Mouse (Mus musculus) heart, postnatal 0 days (tissue): ENCODE measurements around the gene Dock4. TPM values are rescaled to one million over a fixed set of nuclear protein-coding genes. Genes with fewer than 3 reads are reported as not detected.

Source experiments
- ATAC-seq: fragments of 200-750 bp; cut with Nextera tagmentation; 2 replicates; pipeline ENCODE4 v1.8.0; 2017; ENCODE audit warnings: low read depth, moderate number of reproducible peaks, moderate library complexity; ENCODE audit not compliant: insufficient read depth
- DNase-seq: peaks from one replicate; pipeline ENCODE4 v3.0.0-alpha.2; 2016; ENCODE audit warnings: low spot score
- H3K27ac ChIP-seq: fragments of 300-500 bp; sonication (generic); 2 replicates; pipeline ENCODE4 v1.5.1; 2014; ENCODE audit warnings: low read depth, mild to moderate bottlenecking
- H3K27me3 ChIP-seq: fragments of 300-500 bp; sonication (generic); 2 replicates; pipeline ENCODE4 v1.6.1; 2014; ENCODE audit warnings: low read length, mixed read lengths; ENCODE audit not compliant: control insufficient read depth, insufficient read depth
- H3K36me3 ChIP-seq: fragments of 300-500 bp; sonication (generic); replicated peaks from 2 replicates; pipeline ENCODE4 v1.6.1; 2014; ENCODE audit warnings: low read length, mixed read lengths; ENCODE audit not compliant: control insufficient read depth, insufficient read depth
- H3K4me1 ChIP-seq: fragments of 300-500 bp; sonication (generic); 2 replicates; pipeline ENCODE4 v1.6.1; 2014; ENCODE audit warnings: antibody characterized with exemption; ENCODE audit not compliant: control insufficient read depth, insufficient read depth
- H3K4me2 ChIP-seq: fragments of 300-500 bp; sonication (generic); 2 replicates; pipeline ENCODE4 v1.6.1; 2014; ENCODE audit warnings: low read depth, mild to moderate bottlenecking, low read length, moderate library complexity
- H3K4me3 ChIP-seq: fragments of 300-500 bp; sonication (generic); 2 replicates; pipeline ENCODE4 v1.5.1; 2014; ENCODE audit warnings: low read depth, low read length
- H3K9ac ChIP-seq: fragments of 300-500 bp; sonication (generic); replicated peaks from 2 replicates; pipeline ENCODE4 v1.6.1; 2014; ENCODE audit warnings: low read depth, low read length, mixed read lengths
- H3K9me3 ChIP-seq: fragments of 300-500 bp; sonication (generic); replicated peaks from 2 replicates; pipeline ENCODE4 v1.6.1; 2016; ENCODE audit warnings: low read length; ENCODE audit not compliant: control insufficient read depth
- CTCF ChIP-seq: IDR thresholded peaks from 2 replicates; pipeline ENCODE4 v1.5.1; 2016; ENCODE audit warnings: antibody characterized with exemption, control low read depth, low read depth
- EP300 ChIP-seq: IDR thresholded peaks from 2 replicates; pipeline ENCODE4 v1.6.1; 2016; ENCODE audit warnings: antibody characterized with exemption, low read depth
- WGBS: fragments of 180-500 bp; shearing (Covaris S2); extraction: QIAGEN DNeasy Blood & Tissue Kit; methylation state at CpG from one replicate; pipeline ENCODE4 v1.1.7; 2014; 5-methylcytosine and 5-hydroxymethylcytosine counted together
- polyA plus RNA-seq: library from polyadenylated mRNA; unstranded; fragments of >200 nt; fragmentation: Nextera tagmentation; extraction: Ambion mirVana; gene quantifications from 2 replicates; pipeline ENCODE4 v1.2.1, GENCODE M21; 2015
- total RNA-seq: library from RNA; depleted of rRNA; stranded (reverse); fragments of >200 nt; gene quantifications from 2 replicates; pipeline ENCODE4 v1.2.3, GENCODE M21; 2014; ENCODE audit warnings: low replicate concordance

The Dock4 gene
- total and polyA plus RNA-seq, 2 experiments from 2014 or later = 4.2 to 9.2 TPM

GRCm38 (mm10) chr12:40563703-40564102 is 118.0 kb downstream of the Dock4 start:
- ATAC-seq (no peak), DNase-seq (no peak)
- Histone ChIP-seq H3K4me2 (no peak overlapping the region), H3K36me3 (no peaks in the 10 kb centered on the region), H3K9me3 (no peaks in the 10 kb centered on the region), H3K4me3 (no peak overlapping the region), H3K9ac (no peak overlapping the region), H3K27ac (no peak overlapping the region), H3K4me1 (0 out of 2 replicates have a peak, but pooled peaks cover 4% of the 10 kb centered on the region), H3K27me3 (no peaks in the 10 kb centered on the region)
- no peak for TF ChIP-seq EP300
- TF ChIP-seq CTCF = no peak
- WGBS = 58% methylated on average over 1 of the region's 1 CpGs

GRCm38 (mm10) chr12:40564261-40564660 is 118.5 kb downstream of the Dock4 start:
- no peaks in the 10 kb centered on the region for H3K36me3 ChIP-seq
- H3K4me1 ChIP-seq = peaks cover 9% of the 10 kb centered on the region; the same call in 1 of the 2 replicates
- no peak for ATAC-seq
- H3K4me2 ChIP-seq = no peak overlapping the region
- no peaks in the 10 kb centered on the region for H3K9me3 ChIP-seq
- 61% methylated on average over 2 of the region's 2 CpGs for WGBS
- TF ChIP-seq EP300 (no peak), CTCF (no peak)
- no peak overlapping the region for H3K9ac ChIP-seq
- no peak for DNase-seq
- no peaks in the 10 kb centered on the region for H3K27me3 ChIP-seq
- H3K4me3 ChIP-seq = no peak overlapping the region
- no peak overlapping the region for H3K27ac ChIP-seq

GRCm38 (mm10) chr12:40568365-40568885 is 122.7 kb downstream of the Dock4 start:
- peaks cover 22% of the 10 kb centered on the region for H3K4me1 ChIP-seq
- no peak overlapping the region for H3K9ac ChIP-seq
- H3K9me3 ChIP-seq = no peaks in the 10 kb centered on the region
- H3K36me3 ChIP-seq = no peaks in the 10 kb centered on the region
- DNase-seq = no peak
- H3K4me3 ChIP-seq = no peak overlapping the region
- no peak overlapping the region for H3K4me2 ChIP-seq
- no peaks in the 10 kb centered on the region for H3K27me3 ChIP-seq
- no peak overlapping the region for H3K27ac ChIP-seq
- ATAC-seq = no peak
- no peak for TF ChIP-seq CTCF
- TF ChIP-seq EP300 = no peak
- WGBS = 91% methylated on average over 4 of the region's 4 CpGs

- no peak for ATAC-seq
Observed at GRCm38 (mm10) chr12:40568971-40569968, 123.5 kb downstream of the Dock4 start.

GRCm38 (mm10) chr12:40570250-40570649 is 124.5 kb downstream of the Dock4 start:
- Histone ChIP-seq H3K36me3 (no peaks in the 10 kb centered on the region), H3K9ac (no peak overlapping the region), H3K4me1 (peaks cover 22% of the 10 kb centered on the region), H3K4me2 (no peak overlapping the region), H3K4me3 (no peak overlapping the region), H3K9me3 (no peaks in the 10 kb centered on the region), H3K27ac (no peak overlapping the region), H3K27me3 (no peaks in the 10 kb centered on the region)
- 12% methylated on average over 1 of the region's 1 CpGs for WGBS
- ATAC-seq (peak; percentile 62), DNase-seq (no peak)
- no peak for TF ChIP-seq EP300
- TF ChIP-seq CTCF = no peak

More at GRCm38 (mm10) chr12:40568971-40569968, 123.5 kb downstream of the Dock4 start:
- Histone ChIP-seq H3K27ac (no peak overlapping the region), H3K9me3 (no peaks in the 10 kb centered on the region), H3K4me2 (no peak overlapping the region), H3K27me3 (no peaks in the 10 kb centered on the region), H3K36me3 (no peaks in the 10 kb centered on the region), H3K4me1 (peaks cover 22% of the 10 kb centered on the region), H3K4me3 (no peak overlapping the region), H3K9ac (no peak overlapping the region)
- no peak for DNase-seq
- 55% methylated on average over 9 of the region's 9 CpGs for WGBS
- TF ChIP-seq EP300 = no peak
- no peak for TF ChIP-seq CTCF
